Mouse (Mus musculus): ENCODE measurements around the gene Itsn1.

Itsn1 gene

GRCm38 (mm10) chr16:91768586-91768985, 39.5 kb downstream of the Itsn1 start:
- no peak for DNase-seq (ENCODE audit: low read depth, low spot score)

- no peak for DNase-seq (ENCODE audit: low read depth, low spot score)
Measured at GRCm38 (mm10) chr16:91769911-91770310, 40.8 kb downstream of the Itsn1 start.

- no peak for DNase-seq (ENCODE audit: low read depth, low spot score)
Measured at GRCm38 (mm10) chr16:91770662-91771061, 41.6 kb downstream of the Itsn1 start.

- no peak for DNase-seq (ENCODE audit: low read depth, low spot score)
Measured at GRCm38 (mm10) chr16:91771334-91771733, 42.3 kb downstream of the Itsn1 start.

GRCm38 (mm10) chr16:91772586-91772985, 43.5 kb downstream of the Itsn1 start:
- DNase-seq (ENCODE audit: low read depth, low spot score): no peak

GRCm38 (mm10) chr16:91779576-91779975, 50.5 kb downstream of the Itsn1 start:
- DNase-seq (ENCODE audit: low read depth, low spot score): no peak

GRCm38 (mm10) chr16:91780151-91780550, 51.1 kb downstream of the Itsn1 start:
- no peak for DNase-seq (ENCODE audit: low read depth, low spot score)

GRCm38 (mm10) chr16:91780826-91781225, 51.7 kb downstream of the Itsn1 start:
- DNase-seq (ENCODE audit: low read depth, low spot score): no peak

GRCm38 (mm10) chr16:91783191-91783590, 54.1 kb downstream of the Itsn1 start:
- no peak for DNase-seq (ENCODE audit: low read depth, low spot score)

- DNase-seq (ENCODE audit: low read depth, low spot score): no peak
Measured at GRCm38 (mm10) chr16:91784298-91784697, 55.2 kb downstream of the Itsn1 start.

- no peak for DNase-seq (ENCODE audit: low read depth, low spot score)
Measured at GRCm38 (mm10) chr16:91786425-91786824, 57.3 kb downstream of the Itsn1 start.

- no peak for DNase-seq (ENCODE audit: low read depth, low spot score)
Measured at GRCm38 (mm10) chr16:91789728-91790127, 60.6 kb downstream of the Itsn1 start.

- DNase-seq (ENCODE audit: low read depth, low spot score): no peak
Measured at GRCm38 (mm10) chr16:91792477-91793196, 63.6 kb downstream of the Itsn1 start.

GRCm38 (mm10) chr16:91793507-91794278, 64.6 kb downstream of the Itsn1 start:
- no peak for DNase-seq (ENCODE audit: low read depth, low spot score)

GRCm38 (mm10) chr16:91794306-91794705, 65.2 kb downstream of the Itsn1 start:
- DNase-seq (ENCODE audit: low read depth, low spot score): no peak

- DNase-seq (ENCODE audit: low read depth, low spot score): no peak
Measured at GRCm38 (mm10) chr16:91795044-91795443, 66.0 kb downstream of the Itsn1 start.

- no peak for DNase-seq (ENCODE audit: low read depth, low spot score)
Measured at GRCm38 (mm10) chr16:91795606-91796005, 66.5 kb downstream of the Itsn1 start.

- no peak for DNase-seq (ENCODE audit: low read depth, low spot score)
Measured at GRCm38 (mm10) chr16:91801426-91801825, 72.3 kb downstream of the Itsn1 start.

- DNase-seq (ENCODE audit: low read depth, low spot score): no peak
Measured at GRCm38 (mm10) chr16:91802461-91803062, 73.5 kb downstream of the Itsn1 start.

GRCm38 (mm10) chr16:91804418-91804817, 75.3 kb downstream of the Itsn1 start:
- no peak for DNase-seq (ENCODE audit: low read depth, low spot score)

- DNase-seq (ENCODE audit: low read depth, low spot score): no peak
Measured at GRCm38 (mm10) chr16:91804831-91805230, 75.8 kb downstream of the Itsn1 start.

- DNase-seq (ENCODE audit: low read depth, low spot score): no peak
Measured at GRCm38 (mm10) chr16:91810235-91810634, 81.2 kb downstream of the Itsn1 start.

- DNase-seq (ENCODE audit: low read depth, low spot score): no peak
Measured at GRCm38 (mm10) chr16:91811339-91811738, 82.3 kb downstream of the Itsn1 start.
